Mouse (Mus musculus) ES-Bruce4 (cell line): ENCODE data around the gene D1Ertd622e.

Experiments used
- CTCF ChIP-seq: IDR thresholded peaks from one replicate; pipeline ENCODE4 v1.8.1; 2011; ENCODE audit warnings: low read depth, low read length
- POLR2A ChIP-seq: IDR thresholded peaks from one replicate; pipeline ENCODE4 v1.8.1; 2011; ENCODE audit warnings: low read length; ENCODE audit not compliant: insufficient read depth

DNA sequence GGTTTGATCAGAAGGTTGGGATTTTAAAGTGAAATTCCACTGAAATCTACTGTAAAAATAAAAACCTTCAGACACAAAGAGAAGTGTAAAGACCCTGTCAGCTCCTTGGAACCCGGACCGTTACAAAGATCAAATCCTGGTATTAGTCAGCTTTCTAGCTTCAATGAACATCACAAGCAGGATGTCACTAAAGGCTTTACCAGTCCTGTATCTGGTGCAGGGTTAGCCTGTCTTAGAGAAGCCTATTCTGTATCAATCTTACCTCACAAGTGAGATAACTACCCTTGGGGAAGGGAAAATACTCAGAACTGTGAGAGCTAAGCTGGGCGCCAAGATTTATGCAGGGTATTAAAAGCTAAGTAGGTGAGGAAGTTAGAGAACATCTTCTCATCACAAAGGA, 77.7 kb downstream of the D1Ertd622e start:
- TF ChIP-seq CTCF = no peak
- TF ChIP-seq POLR2A = no peak
